Mouse (Mus musculus) mouse trophoblast stem cell (cell line): Measurements from ENCODE around the gene Ngly1.

Source experiments
- in situ Hi-C, 2 experiments: fragments of 300-500 bp; cut with MseI, MboI; formaldehyde crosslinking; loops; 2 replicates in 1 of 2; 3 replicates in 1 of 2; pipeline ENCODE4 v1.15.1; 2025

Ngly1 gene

DNA sequence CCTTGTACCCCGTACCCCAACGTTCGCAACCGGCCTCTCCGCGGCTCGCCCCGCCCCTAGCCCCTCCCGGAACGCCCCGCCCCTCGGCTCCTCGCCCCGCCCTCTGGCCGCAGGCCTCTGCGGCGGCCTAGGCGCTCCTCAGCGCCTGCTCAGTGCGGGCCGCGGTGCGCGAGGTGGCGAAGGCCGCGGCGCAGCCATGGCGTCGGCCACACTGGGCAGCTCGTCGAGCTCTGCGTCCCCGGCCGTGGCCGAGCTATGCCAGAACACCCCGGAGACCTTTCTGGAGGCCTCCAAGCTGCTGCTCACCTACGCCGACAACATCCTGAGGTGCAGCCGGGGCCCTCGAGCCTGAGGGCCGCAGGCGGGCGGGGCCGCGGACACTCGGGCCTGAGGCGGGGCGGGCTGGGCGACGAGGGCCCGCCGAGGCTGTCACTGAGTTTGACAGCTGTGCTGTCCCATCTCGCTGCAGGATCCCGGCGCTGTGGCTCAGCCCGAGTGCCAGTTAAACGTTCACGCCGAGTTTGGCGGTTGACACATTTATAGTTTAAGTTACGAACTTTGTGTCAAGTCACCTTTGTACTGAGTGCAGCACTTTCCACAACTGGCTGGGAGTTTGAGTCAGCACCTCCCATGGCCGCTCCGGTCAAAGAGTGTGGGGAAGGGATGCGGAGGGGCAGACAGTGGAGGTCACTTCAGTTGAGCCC lies at the start of gene Ngly1, which contains the start of gene Oxsm:
TSS of gene Ngly1 (plus strand) at position 110 of the 704 bp plus-strand sequence.
TSS of gene Oxsm (minus strand) at position 638 of the 704 bp plus-strand sequence.
- in situ Hi-C loops, result no loop called here

DNA sequence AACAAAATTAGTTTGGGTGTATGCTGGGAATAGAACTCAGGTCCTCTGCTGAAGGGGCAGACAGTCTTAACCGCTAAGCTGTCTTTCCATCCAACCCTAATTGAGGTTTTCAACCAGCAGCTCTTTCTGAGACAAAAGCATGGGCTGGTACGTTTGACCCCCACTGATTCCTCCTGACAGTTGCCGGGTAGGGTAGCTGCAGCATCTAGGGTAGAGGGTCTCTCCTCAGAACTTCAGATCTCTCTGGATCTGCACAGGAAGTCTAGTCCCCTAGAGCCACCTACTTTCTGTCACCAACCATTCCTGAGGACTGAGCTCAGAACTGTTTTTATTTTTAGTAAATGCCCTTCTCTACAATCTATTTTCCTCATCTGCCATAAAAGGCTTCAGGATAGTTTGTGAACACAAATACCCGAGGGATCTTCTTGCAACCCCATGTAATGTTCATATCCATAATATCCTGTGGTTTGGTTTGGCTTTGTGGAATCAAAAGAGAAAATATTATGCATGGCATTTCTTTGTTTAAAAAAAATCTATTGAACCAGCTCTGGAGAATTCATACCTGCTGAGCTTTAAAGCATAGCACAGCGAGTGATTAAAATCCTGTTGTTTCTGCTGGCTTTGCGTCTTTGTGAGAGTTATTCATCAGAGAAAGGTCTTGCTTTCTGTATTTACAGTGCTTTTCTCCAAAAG lies 48.7 kb upstream of the Ngly1 start:
- in situ Hi-C loops, result no loop called here

- in situ Hi-C loops, result no loop called here
These were observed 48.0 kb upstream of the Ngly1 start for GRCm38 (mm10) chr14:16200969-16201638.

GRCm38 (mm10) chr14:16201673-16202072 lies 47.4 kb upstream of the Ngly1 start:
- in situ Hi-C loops, result no loop called here

- in situ Hi-C loops, result no loop called here
These were observed 41.4 kb upstream of the Ngly1 start for GRCm38 (mm10) chr14:16207722-16208121.

DNA sequence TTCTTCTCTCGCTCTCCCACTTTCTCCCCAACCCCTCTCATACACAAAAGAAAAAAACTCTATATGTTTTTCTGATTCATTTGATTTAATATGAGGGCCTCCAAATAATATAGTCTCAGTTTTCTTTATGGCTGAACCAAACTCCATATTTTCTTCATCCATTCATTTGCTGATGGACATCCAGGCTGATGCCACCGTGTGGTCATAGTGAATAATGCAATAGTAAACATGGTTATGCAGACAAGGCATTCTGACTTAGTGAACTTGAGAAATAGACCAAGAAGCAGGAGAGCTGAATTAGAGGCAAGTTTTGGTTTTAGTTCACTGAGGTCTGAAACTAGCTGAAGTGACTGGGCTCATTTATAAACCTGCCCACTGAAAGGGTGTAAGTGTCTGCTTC lies 30.1 kb upstream of the Ngly1 start:
- in situ Hi-C loops, result no loop called here

DNA sequence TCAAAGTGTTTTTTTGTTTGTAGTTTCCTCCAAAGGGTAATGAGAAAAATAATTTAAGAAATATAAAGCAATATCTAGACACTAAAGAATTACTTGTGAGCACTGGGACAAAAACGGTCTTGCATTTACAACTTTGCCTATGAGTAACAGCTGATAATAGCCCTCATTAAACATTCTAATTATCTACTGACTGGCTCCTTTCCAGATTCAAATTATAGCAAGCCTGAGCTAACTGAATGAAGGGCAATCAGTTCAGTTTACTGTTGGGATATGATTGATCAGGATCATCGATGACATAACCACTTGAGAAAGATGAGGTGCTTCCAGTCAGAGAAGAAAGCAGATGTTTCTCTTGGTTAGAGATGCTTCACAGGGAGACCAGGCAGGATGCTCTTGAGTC lies 19.7 kb upstream of the Ngly1 start:
- in situ Hi-C loops, result no loop called here

DNA sequence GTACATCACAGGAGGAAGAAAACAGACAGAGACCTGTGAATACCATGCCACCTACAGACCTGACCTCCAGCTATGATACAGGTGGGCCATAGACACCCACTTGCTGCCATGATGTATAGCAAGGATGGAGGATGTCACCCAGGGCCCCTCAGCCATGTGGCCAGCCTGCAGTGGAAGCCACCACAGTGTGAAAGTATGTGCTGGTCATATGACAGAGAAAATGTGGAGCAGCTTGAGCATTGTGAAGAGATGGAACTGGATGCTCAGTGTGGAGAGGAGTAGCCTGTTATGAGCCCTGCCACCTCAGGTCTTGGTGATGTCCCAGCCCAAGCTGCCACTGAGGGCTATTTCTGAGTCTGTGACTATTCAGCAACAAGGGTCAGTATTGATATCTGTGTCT lies 18.5 kb upstream of the Ngly1 start:
- in situ Hi-C loops, result no loop called here

- in situ Hi-C loops, result no loop called here
These were observed 15.6 kb upstream of the Ngly1 start for GRCm38 (mm10) chr14:16233515-16233914.

GRCm38 (mm10) chr14:16236466-16236865 lies 12.6 kb upstream of the Ngly1 start:
- in situ Hi-C loops, result no loop called here

DNA sequence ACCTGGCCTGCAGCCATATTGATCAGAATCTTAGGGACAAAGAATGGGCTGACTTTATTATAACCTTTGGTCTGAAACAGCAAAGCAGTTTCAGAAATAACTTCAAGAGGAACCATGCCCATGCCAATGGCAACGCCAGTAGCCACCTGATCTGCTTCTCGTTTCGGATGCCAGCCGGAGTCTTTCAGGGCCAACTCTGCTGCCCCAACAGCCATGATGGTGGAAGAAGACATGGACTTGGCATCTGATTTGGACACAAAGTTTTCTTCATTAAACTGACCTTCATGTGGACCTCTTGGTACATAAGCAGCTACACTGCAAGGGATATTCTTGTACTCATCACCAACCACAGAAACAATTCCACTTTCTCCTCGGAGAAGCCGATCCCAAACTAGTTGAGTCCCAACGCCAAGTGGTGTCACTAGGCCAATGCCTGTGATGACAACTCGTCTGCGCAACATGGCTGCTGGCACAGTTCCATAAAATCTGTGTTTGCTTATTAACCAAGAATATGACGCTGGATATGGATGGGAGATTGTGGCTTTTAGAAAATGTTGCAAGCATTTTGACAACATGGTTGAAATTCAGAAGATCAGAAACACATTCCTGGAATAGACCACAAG lies 6.8 kb upstream of the Ngly1 start:
- in situ Hi-C loops, result no loop called here

DNA sequence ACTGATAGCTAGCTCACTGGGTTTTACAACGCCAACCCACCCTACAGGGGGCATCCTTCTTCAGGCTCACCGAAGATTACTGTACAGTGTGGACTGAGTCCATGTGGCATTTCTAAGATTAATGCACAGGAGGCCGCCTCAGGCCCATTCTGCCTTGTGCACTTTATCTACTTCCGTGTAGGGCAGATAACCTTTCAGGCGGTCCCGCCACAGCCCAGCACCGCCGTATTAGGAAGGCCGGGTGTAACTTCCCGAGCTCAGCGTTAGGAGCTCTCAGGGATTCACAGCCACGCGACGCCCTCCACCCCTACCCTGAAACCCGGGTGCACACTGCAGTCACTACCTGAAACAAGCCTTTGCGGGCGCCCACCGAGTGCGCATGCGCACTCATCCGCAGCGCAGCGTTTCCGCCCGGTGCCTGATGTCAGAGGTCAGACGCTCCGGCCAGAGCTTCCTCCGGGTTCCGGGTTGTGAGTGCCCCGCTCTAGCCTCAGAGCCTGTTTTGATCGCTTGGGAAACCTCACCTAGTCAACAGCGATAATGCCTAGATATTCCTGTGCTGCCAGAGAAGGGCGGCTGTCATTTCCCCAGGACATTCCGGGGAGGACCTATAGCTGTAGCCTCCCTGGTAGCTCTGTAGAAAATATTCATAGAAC lies 6.0 kb upstream of the Ngly1 start:
- in situ Hi-C loops, result no loop called here

- in situ Hi-C loops, result no loop called here
These were observed 5.4 kb upstream of the Ngly1 start for GRCm38 (mm10) chr14:16243603-16244209.

DNA sequence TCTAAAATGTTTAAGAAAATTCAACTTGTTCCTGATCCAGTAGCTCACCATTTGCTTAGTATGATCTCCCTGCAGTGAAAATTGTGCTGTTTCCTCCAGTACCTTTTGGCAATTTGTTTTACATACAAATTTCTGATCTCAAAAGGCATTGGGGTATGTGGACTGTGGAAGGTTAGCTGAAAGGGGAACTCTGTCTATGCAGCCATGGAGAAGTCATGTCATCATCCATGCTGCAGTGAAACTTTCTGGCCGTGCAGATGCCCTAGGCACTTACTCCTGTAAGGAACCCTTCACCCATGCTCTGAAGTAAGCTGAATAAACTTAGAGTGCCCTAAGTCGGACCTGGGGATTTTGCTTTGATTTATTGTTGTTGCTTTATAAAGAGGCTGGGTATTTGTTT lies 4.7 kb upstream of the Ngly1 start:
- in situ Hi-C loops, result no loop called here

DNA sequence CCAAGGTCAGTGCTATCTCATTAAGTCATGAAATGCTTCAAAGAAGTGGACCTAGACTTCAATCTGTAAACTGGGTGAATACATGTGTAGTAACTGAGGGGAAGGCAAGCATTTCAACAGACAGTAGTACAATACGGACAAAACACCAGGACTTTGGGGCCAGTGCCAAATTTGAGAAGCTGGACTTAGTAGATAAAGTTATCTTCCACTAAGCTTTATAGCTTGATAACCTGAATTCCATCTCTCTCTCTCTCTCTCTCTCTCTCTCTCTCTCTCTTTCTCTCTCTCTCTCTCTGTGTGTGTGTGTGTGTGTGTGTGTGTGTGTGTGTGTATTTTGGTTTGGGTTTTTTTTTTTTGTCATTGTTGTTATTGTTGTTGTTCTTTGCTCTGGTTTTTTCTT lies 4.0 kb upstream of the Ngly1 start:
- in situ Hi-C loops, result no loop called here

GRCm38 (mm10) chr14:16246340-16246912 lies 2.7 kb upstream of the Ngly1 start:
- in situ Hi-C loops, result no loop called here

GRCm38 (mm10) chr14:16248135-16248534 lies 945 bp upstream of the Ngly1 start:
- in situ Hi-C loops, result no loop called here

DNA sequence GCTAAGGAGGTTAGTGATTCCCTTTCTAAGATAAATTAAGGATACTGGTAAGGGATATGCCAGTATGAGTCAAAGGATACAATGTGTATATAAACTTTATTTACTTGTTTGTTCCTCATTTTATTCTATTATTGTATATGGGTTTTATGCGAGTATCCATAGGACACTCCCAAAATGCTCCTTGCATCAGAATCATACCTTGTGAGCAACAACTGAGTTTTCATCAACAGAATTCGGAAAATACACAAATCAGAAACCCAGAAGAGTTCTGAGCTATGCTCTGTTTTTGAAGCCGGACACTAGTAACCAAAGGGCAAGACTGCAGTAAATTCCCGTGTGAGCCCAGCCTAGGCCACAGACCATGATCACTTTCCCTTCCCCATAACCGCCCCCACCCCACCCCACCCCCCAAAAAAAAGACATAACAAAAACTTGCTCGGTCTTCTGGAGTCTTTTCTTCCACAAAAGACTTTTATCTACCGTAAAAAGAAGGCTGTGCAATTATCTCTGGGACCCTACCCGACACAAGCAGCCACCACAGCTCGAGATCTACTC lies 400 bp upstream of the Ngly1 start:
- in situ Hi-C loops, result no loop called here

GRCm38 (mm10) chr14:16250099-16250498 lies 1.0 kb downstream of the Ngly1 start:
- in situ Hi-C loops, result no loop called here

DNA sequence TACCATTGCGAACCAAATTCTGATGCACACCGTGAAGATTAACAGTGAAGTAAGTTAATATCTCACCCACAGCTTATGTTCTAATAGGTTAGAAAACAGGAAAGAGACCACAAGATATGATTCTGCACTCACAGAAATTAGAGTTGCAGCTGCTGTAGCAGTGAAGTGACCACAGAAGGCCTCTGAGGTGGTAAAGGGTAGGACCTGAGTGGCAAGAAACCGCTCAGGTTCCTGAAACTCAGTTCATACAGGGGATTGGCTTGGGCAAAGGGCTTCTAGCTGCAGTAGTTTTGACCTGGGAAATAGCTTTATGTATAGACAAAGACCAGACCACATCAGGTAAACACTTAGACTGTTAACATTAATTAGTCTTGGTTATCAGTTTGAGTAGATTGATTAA lies 6.7 kb downstream of the Ngly1 start:
- in situ Hi-C loops, result no loop called here

DNA sequence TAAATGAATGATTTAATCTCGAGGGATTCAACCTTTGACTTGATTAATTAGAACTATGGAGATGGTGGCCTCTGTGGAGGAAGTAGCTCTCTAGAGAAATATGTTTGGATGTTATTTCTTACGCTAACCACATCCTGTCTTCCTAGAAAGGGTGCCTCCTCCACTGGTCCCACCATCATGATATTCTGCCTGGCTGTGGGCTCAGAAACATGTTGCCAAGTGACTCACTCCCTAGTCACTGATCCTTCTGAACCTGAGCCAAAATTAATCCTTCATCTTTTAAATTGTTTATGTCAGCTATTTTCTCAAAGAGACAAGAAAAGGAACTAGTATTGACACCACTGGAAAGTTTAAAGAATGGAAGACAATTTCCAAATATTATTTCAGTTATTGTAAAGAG lies 7.1 kb downstream of the Ngly1 start:
- in situ Hi-C loops, result no loop called here
